Mouse (Mus musculus) cortical plate, adult 2 months (tissue): ENCODE results near the gene Sobp.

ENCODE experiments used
- CTCF ChIP-seq: fragments of 200-500 bp; IDR thresholded peaks from 2 replicates; pipeline ENCODE4 v1.5.1; 2011; ENCODE audit warnings: mild to moderate bottlenecking, control low read depth, low read length; ENCODE audit not compliant: insufficient read depth; ENCODE audit errors: extremely low read depth
- POLR2A ChIP-seq: fragments of 200-500 bp; IDR thresholded peaks from 2 replicates; pipeline ENCODE4 v1.6.1; 2011; ENCODE audit warnings: mild to moderate bottlenecking, low read length, control low read depth; ENCODE audit not compliant: insufficient read depth; ENCODE audit errors: extremely low read depth

DNA sequence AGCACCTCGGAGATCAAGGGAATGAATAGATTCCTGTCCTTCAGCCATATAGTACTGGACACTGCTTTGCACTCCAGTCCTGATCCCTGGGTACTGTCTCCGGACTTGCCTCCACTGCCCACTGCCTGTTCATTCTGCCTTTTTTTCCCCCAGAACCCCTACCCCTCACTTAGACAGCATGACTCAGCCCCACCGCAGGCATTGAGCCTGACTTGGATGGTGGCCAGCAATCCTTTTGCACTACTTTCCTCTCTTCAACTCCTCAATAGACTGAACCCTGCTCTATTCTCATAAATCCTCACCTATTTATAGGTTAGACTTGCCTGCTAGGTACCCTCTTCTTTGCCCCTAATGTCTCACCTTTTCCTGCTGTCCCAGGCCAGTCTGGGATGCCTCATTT, 93.0 kb downstream of the Sobp start:
- TF ChIP-seq POLR2A = no peak
- TF ChIP-seq CTCF = no peak
